Mouse (Mus musculus): ENCODE data around the gene Slc22a4. TPM values are rescaled to one million over a fixed set of nuclear protein-coding genes. Genes with fewer than 3 reads are reported as not detected.

Gene Slc22a4
- total RNA-seq, 2 experiments from 2014 or later: 6.7 to 7.1 TPM

Other genes with a start within 250 kb of the Slc22a4 start
- 1 to 10 TPM; 2.0 to 2.9 TPM for gene Gm12216, start 168.8 kb downstream of the Slc22a4 start, total RNA-seq (2021)
- gene Slc22a5, start 136.4 kb downstream of the Slc22a4 start, total RNA-seq (2021): 10 to 100 TPM in 1 of 2 experiments, 1 to 10 TPM in 1; 9.4 to 10.2 TPM
- 1 to 10 TPM; 1.1 to 1.4 TPM for gene Slc22a21, start 47.8 kb downstream of the Slc22a4 start, total RNA-seq (2021)
- 10 to 100 TPM; 13.5 to 14.5 TPM for gene Pdlim4, start 40.9 kb upstream of the Slc22a4 start, total RNA-seq (2021)
- gene P4ha2, start 72.0 kb upstream of the Slc22a4 start, total RNA-seq (2021): 10 to 100 TPM; 22.8 to 24.3 TPM
- not detected for gene Csf2, start 221.6 kb upstream of the Slc22a4 start, total RNA-seq (2021)
- gene Il3, start 239.2 kb upstream of the Slc22a4 start, total RNA-seq (2021): not detected